Mouse (Mus musculus) spleen, adult 2 months (tissue): ENCODE results near the gene Aebp1.

Experiments used
- CTCF ChIP-seq: fragments of 200-500 bp; IDR thresholded peaks from 2 replicates; pipeline ENCODE4 v1.5.1; 2011; ENCODE audit warnings: mild to moderate bottlenecking, inconsistent platforms; ENCODE audit not compliant: insufficient read depth, insufficient read length, insufficient replicate concordance; ENCODE audit errors: extremely low read depth
- POLR2A ChIP-seq: fragments of 200-500 bp; IDR thresholded peaks from 2 replicates; pipeline ENCODE4 v1.6.1; 2011; ENCODE audit warnings: low read depth, low read length, inconsistent platforms

- TF ChIP-seq CTCF = peak; percentile 57; the same call in 1 of the 2 replicates
- no peak for TF ChIP-seq POLR2A
Measured at GRCm38 (mm10) chr11:5912635-5913034, 50.9 kb downstream of the Aebp1 start.
